Mouse (Mus musculus): ENCODE data around the gene H2al1b. TPM values are rescaled to one million over a fixed set of nuclear protein-coding genes. Genes with fewer than 3 reads are reported as not detected.
"Not testable (repeated sequence)": the region's sequence is repeated elsewhere in the genome, so short reads cannot be mapped to it uniquely, and the experiment has no call there.

H2al1b gene
- not detected in 2 replicates for polyA plus RNA-seq (2016; fragmentation: Nextera tagmentation; extraction: Ambion mirVana)

GRCm38 (mm10) chrX:11302132-11302531 is at the start of gene H2al1b:
TSS of gene H2al1b (plus strand) at chrX:11302432.
- 87% methylated on average over 1 of the region's 3 CpGs for WGBS
- DNase-seq (ENCODE audit: low spot score); H3K4me1 ChIP-seq (replicated peaks); H3K9me3 ChIP-seq; H3K27ac ChIP-seq; H3K4me3 ChIP-seq; H3K27me3 ChIP-seq (ENCODE audit: insufficient read depth, poor library complexity, severe bottlenecking); H3K36me3 ChIP-seq: not testable (repeated sequence)

GRCm38 (mm10) chrX:11254062-11254461 is 48.2 kb upstream of the H2al1b start:
- Histone ChIP-seq H3K4me3 (no peak overlapping the region), H3K27ac (no peak overlapping the region), H3K27me3 (ENCODE audit: insufficient read depth, poor library complexity, severe bottlenecking) (peaks cover 73% of the 10 kb centered on the region), H3K9me3 (no peaks in the 10 kb centered on the region), H3K36me3 (no peaks in the 10 kb centered on the region), H3K4me1 (replicated peaks) (peaks cover 16% of the 10 kb centered on the region)
- DNase-seq (ENCODE audit: low spot score): no peak
- 75% methylated on average over 5 of the region's 5 CpGs for WGBS

- WGBS: 60% methylated on average over 11 of the region's 11 CpGs
- Histone ChIP-seq H3K4me3 (no peak overlapping the region), H3K9me3 (no peaks in the 10 kb centered on the region), H3K36me3 (no peaks in the 10 kb centered on the region), H3K27ac (no peak overlapping the region), H3K4me1 (replicated peaks) (peaks cover 16% of the 10 kb centered on the region), H3K27me3 (ENCODE audit: insufficient read depth, poor library complexity, severe bottlenecking) (peaks cover 75% of the 10 kb centered on the region)
- no peak for DNase-seq (ENCODE audit: low spot score)
Observed at GRCm38 (mm10) chrX:11254521-11255207, 47.6 kb upstream of the H2al1b start.

- no peak for DNase-seq (ENCODE audit: low spot score)
- peaks cover 68% of the 10 kb centered on the region for H3K27me3 ChIP-seq (ENCODE audit: insufficient read depth, poor library complexity, severe bottlenecking)
- WGBS: 69% methylated on average over 8 of the region's 8 CpGs
- H3K4me3 ChIP-seq: no peak overlapping the region
- no peaks in the 10 kb centered on the region for H3K9me3 ChIP-seq
- H3K27ac ChIP-seq: no peak overlapping the region
- H3K36me3 ChIP-seq: no peaks in the 10 kb centered on the region
- H3K4me1 ChIP-seq (replicated peaks): peaks cover 7% of the 10 kb centered on the region; the same call in 1 of the 2 replicates
Observed at GRCm38 (mm10) chrX:11255564-11256360, 46.5 kb upstream of the H2al1b start.

GRCm38 (mm10) chrX:11264918-11265317 is 37.3 kb upstream of the H2al1b start:
- WGBS: 78% methylated on average over 8 of the region's 8 CpGs
- DNase-seq (ENCODE audit: low spot score): no peak
- peaks cover 44% of the 10 kb centered on the region for H3K27me3 ChIP-seq (ENCODE audit: insufficient read depth, poor library complexity, severe bottlenecking)
- no peak overlapping the region for H3K4me3 ChIP-seq
- no peaks in the 10 kb centered on the region for H3K9me3 ChIP-seq
- H3K36me3 ChIP-seq: no peaks in the 10 kb centered on the region
- no peak overlapping the region for H3K27ac ChIP-seq
- no peaks in the 10 kb centered on the region for H3K4me1 ChIP-seq (replicated peaks)

GRCm38 (mm10) chrX:11267791-11268190 is 34.4 kb upstream of the H2al1b start:
- no peak overlapping the region for H3K4me3 ChIP-seq
- no peaks in the 10 kb centered on the region for H3K4me1 ChIP-seq (replicated peaks)
- no peaks in the 10 kb centered on the region for H3K9me3 ChIP-seq
- H3K36me3 ChIP-seq: no peaks in the 10 kb centered on the region
- DNase-seq (ENCODE audit: low spot score): no peak
- H3K27ac ChIP-seq: no peak overlapping the region
- 75% methylated on average over 7 of the region's 7 CpGs for WGBS
- H3K27me3 ChIP-seq (ENCODE audit: insufficient read depth, poor library complexity, severe bottlenecking): peaks cover 49% of the 10 kb centered on the region

GRCm38 (mm10) chrX:11269074-11269473 is 33.2 kb upstream of the H2al1b start:
- Histone ChIP-seq H3K9me3 (no peaks in the 10 kb centered on the region), H3K4me3 (no peak overlapping the region), H3K4me1 (replicated peaks) (no peaks in the 10 kb centered on the region), H3K36me3 (no peaks in the 10 kb centered on the region), H3K27me3 (ENCODE audit: insufficient read depth, poor library complexity, severe bottlenecking) (peaks cover 57% of the 10 kb centered on the region), H3K27ac (no peak overlapping the region)
- DNase-seq (ENCODE audit: low spot score): no peak
- WGBS: 87% methylated on average over 3 of the region's 3 CpGs

GRCm38 (mm10) chrX:11273190-11273589 is 29.0 kb upstream of the H2al1b start:
- H3K4me1 ChIP-seq (replicated peaks): no peaks in the 10 kb centered on the region
- H3K27me3 ChIP-seq (ENCODE audit: insufficient read depth, poor library complexity, severe bottlenecking): peaks cover 45% of the 10 kb centered on the region
- H3K9me3 ChIP-seq: no peaks in the 10 kb centered on the region
- no peaks in the 10 kb centered on the region for H3K36me3 ChIP-seq
- no peak overlapping the region for H3K27ac ChIP-seq
- no peak for DNase-seq (ENCODE audit: low spot score)
- no peak overlapping the region for H3K4me3 ChIP-seq
- WGBS: 87% methylated on average over 3 of the region's 3 CpGs

- no peaks in the 10 kb centered on the region for H3K36me3 ChIP-seq
- 86% methylated on average over 6 of the region's 6 CpGs for WGBS
- H3K9me3 ChIP-seq: no peaks in the 10 kb centered on the region
- no peak for DNase-seq (ENCODE audit: low spot score)
- no peak overlapping the region for H3K27ac ChIP-seq
- no peaks in the 10 kb centered on the region for H3K4me1 ChIP-seq (replicated peaks)
- no peak overlapping the region for H3K4me3 ChIP-seq
- H3K27me3 ChIP-seq (ENCODE audit: insufficient read depth, poor library complexity, severe bottlenecking): peaks cover 37% of the 10 kb centered on the region
Observed at GRCm38 (mm10) chrX:11277083-11277482, 25.1 kb upstream of the H2al1b start.

- Histone ChIP-seq H3K27me3 (ENCODE audit: insufficient read depth, poor library complexity, severe bottlenecking) (peaks cover 26% of the 10 kb centered on the region), H3K9me3 (peaks cover 4% of the 10 kb centered on the region; the same call in 1 of the 2 replicates), H3K27ac (no peak overlapping the region), H3K36me3 (no peaks in the 10 kb centered on the region), H3K4me3 (no peak overlapping the region), H3K4me1 (replicated peaks) (no peaks in the 10 kb centered on the region)
- DNase-seq (ENCODE audit: low spot score): no peak
- WGBS: 80% methylated on average over 2 of the region's 2 CpGs
Observed at GRCm38 (mm10) chrX:11280741-11281140, 21.5 kb upstream of the H2al1b start.

GRCm38 (mm10) chrX:11288306-11288882 is 13.8 kb upstream of the H2al1b start:
- no peaks in the 10 kb centered on the region for H3K9me3 ChIP-seq
- H3K4me1 ChIP-seq (replicated peaks): no peaks in the 10 kb centered on the region
- no peaks in the 10 kb centered on the region for H3K36me3 ChIP-seq
- no peak for DNase-seq (ENCODE audit: low spot score)
- no peak overlapping the region for H3K4me3 ChIP-seq
- H3K27ac ChIP-seq: no peak overlapping the region
- WGBS: 86% methylated on average over 14 of the region's 14 CpGs
- H3K27me3 ChIP-seq (ENCODE audit: insufficient read depth, poor library complexity, severe bottlenecking): peaks cover 45% of the 10 kb centered on the region

GRCm38 (mm10) chrX:11289244-11289643 is 13.0 kb upstream of the H2al1b start:
- Histone ChIP-seq H3K4me1 (replicated peaks) (no peaks in the 10 kb centered on the region), H3K9me3 (no peaks in the 10 kb centered on the region), H3K4me3 (no peak overlapping the region), H3K36me3 (no peaks in the 10 kb centered on the region), H3K27me3 (ENCODE audit: insufficient read depth, poor library complexity, severe bottlenecking) (peaks cover 45% of the 10 kb centered on the region), H3K27ac (no peak overlapping the region)
- no peak for DNase-seq (ENCODE audit: low spot score)
- WGBS: 63% methylated on average over 4 of the region's 4 CpGs

- no CpG with 5 or more reads among the region's 3 CpGs for WGBS
- H3K27me3 ChIP-seq (ENCODE audit: insufficient read depth, poor library complexity, severe bottlenecking); H3K4me1 ChIP-seq (replicated peaks); H3K27ac ChIP-seq; H3K4me3 ChIP-seq; DNase-seq (ENCODE audit: low spot score); H3K36me3 ChIP-seq; H3K9me3 ChIP-seq: not testable (repeated sequence)
Observed at GRCm38 (mm10) chrX:11298957-11299356, 3.3 kb upstream of the H2al1b start, which contains the start of gene H2al1a. TSS of gene H2al1a (plus strand) at chrX:11299257.
